Mouse (Mus musculus) left cerebral cortex, postnatal 25 days (tissue): Measurements from ENCODE around the gene Galc. TPM values are rescaled to one million over a fixed set of nuclear protein-coding genes. Genes with fewer than 3 reads are reported as not detected.

Experiments
- DNase-seq, 2 experiments: peaks; one replicate each; pipeline ENCODE4 v3.0.0; 2022; ENCODE audit warnings: low spot score in 2 of 2, mixed read lengths in 1 of 2
- intact Hi-C: fragments of 180-260 bp; cut with DNase I; formaldehyde crosslinking; loops from one replicate; pipeline ENCODE4 v1.15.1; 2025
- total RNA-seq, 2 experiments: library from RNA; stranded (reverse); gene quantifications; 2 replicates each; pipeline ENCODE4 v1.2.3; 2021

The Galc gene
- 10 to 100 TPM; 19.8 to 24.2 TPM for total RNA-seq

DNA sequence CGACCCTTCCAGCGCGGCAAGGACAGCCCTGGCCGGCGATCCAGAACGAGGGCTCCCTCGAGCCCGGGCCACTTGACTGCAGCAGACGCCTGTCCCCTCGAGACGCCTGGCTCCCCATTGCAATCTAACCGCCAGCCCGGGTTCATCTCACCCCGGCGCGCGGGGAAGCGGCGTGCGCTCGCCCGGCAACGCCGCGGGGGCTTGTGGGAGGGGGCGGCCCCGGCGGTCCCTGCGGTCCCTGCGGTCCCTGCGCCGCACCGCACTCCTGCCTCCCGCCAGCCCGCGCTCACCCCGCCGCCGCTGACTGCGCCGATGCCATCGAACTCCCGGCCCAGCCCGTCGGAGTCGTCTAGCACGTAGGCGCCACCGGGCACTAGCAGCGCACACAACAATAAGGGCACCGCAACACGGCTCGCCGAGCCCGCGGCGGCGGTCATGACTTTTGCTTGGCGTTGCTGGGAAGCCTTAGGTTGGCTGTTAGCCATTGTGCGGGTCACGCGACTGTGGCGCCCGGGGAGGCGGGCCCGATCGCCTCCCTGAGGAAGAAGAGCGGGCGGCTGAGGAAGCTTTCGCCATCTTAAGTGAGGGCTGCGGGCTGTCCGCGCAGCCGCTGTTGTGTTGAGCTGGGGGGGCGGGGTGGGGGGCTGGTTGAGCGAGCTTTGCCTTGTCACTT lies at the start of gene Galc:
Galc (minus strand) TSS at position 615 of the 673 bp plus-strand sequence.
- peak; percentile 89 for DNase-seq
- intact Hi-C loops: no loop called here

DNA sequence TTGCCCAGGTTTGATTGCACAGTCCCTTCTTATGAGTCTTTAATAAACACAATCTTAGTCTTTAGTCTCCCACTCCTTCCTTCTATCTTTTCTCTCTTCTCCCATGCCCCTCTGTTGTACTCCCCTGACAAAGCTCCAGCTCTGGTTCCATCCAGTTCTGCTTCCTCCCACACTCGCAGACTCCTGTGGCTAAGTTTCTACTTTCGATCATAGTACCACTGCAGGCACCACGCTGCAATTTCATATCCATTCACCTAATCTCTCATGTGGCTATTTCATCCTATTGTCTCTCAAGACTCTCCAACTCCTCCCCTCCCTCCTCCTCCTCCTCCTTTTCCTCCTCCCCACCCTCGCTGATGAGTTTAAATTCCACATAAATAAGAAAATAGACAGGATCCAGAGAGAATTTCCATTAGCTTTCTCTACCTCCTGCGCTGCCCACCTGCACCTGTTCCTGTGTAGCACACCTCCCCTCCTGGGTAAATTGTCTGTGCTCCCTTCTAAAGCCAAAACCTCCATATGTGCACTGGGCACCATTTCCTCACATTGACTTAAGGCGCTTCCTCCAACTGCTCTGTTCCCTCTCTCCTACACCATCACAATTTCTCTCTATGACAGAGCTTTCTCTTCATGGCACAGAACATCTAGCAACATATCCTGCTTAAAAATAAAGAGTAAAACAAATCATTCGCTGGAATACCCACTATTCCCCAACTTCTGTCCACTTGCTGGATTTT lies 48.1 kb upstream of the Galc start:
- intact Hi-C loops: no loop called here
- DNase-seq: peak in 1 of 2 experiments; percentile 49

DNA sequence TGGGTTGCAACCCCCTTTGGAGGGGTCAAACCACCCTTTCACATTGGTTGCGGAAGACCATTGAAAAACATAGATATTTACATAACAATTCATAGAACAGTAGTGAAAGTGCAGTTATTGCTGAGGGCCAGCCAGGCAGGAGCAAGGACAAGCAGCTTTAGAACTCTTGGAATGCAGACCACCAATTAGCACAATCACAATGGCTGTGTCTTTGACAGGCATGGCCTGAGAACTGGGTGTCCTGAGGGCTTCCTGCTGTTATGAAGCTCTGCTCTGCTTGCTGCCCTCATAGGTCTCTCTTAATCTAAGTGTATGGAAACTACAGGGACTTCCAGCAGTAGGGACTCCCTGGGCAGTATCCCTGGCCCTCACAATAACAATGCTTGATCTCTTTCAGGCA lies 43.8 kb upstream of the Galc start:
- intact Hi-C loops: no loop called here
- DNase-seq: no peak

DNA sequence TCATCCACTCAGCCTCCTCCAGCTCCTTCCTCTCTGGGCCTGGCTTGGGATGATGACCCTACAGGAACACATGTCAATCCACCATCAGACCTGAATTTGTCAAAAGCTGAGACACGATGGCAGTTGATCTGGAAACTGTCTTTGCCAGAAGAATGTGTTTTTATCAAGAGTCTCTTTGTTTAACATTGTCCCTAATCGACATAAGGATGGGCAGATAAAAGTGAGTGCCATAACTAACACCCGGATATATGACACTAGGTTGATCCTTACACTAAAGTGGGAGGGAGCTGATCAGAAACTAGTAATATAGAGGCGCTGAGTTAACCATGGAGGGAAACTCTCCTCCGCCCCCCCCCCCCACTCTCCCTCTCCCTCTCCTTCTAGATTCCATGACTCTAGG lies 42.7 kb upstream of the Galc start:
- intact Hi-C loops: no loop called here
- DNase-seq: no peak

DNA sequence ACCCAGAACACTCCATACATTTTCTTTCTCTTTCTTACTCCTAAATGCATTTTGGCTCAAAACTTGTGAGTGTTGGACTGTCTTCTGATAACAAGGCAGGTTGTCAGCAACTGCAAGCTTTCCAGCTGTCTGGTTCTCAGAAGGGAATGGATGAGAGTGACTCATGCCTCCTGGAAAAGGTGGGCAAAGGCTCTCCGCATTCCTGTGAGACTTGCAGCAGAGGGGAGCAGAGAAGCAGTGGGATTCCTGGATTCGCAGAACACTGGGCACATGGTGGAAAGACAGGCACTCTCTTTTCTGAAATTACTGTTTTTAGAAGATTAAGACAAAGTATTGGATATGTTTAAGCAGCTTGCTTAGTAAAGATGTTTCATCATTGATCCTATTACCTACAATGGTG lies 35.0 kb upstream of the Galc start:
- DNase-seq: peak in 1 of 2 experiments; percentile 57
- intact Hi-C loops: no loop called here

DNA sequence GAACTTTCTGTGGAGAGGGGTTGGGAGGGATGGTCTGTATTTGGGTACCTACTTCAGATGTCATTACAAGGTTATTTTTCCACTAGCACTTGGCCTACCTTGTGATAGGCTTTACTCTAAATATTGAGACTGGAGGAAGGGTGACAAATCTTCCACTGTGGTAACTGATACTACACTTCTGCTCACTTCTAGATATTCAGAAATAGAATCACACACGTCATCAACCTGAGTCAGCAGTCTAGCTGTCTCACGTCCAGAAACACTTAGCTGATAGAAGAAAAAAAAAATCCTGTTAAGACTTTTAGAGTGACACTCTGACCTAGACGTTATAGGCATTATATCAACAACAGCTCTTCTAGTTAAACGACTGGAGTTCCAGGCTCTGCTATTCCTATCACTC lies 33.0 kb upstream of the Galc start:
- intact Hi-C loops: no loop called here
- DNase-seq: no peak

DNA sequence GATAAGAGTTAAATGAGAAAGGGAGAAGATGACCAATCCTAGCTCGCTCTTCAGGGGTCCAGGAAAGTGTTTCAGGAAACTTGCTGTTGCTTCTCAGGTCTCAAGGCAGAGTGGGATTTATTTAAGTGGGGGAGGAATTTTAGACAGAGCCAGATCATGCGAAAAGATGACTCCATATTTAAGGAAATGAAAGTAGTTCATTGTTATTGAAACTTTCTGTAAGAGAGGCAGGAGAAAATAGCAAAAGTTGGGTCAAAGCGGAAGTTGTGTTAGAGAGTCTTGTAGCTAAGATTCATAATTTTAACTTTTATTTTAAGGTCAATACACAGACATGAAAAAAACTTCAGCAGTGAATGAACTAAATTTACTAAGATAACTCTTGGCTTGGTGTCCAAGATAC lies 31.2 kb upstream of the Galc start:
- no peak for DNase-seq
- intact Hi-C loops: no loop called here

DNA sequence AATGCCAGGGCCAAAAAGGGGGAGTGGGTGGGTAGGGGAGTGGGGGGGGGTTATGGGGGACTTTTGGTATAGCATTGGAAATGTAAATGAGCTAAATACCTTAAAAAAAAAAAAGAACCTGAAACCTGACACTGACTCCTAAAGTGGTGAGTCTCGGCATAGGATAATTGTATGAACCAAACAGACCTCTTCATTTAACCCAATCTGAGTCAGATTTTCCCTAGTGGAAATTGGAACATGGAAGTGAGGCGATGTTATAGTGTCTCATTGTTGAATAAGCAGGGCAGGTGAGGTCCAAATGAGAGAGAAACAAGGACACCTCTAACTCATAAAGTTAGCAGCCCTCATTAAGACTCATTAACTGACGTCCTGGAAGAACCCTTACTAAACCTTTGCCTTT lies 25.2 kb upstream of the Galc start:
- intact Hi-C loops: loop anchor here (5.0 to 10.0 kb wide), 4 partner anchors 48 to 460 kb away; partner anchors contain the start of genes Spata7 and Zc3h14

DNA sequence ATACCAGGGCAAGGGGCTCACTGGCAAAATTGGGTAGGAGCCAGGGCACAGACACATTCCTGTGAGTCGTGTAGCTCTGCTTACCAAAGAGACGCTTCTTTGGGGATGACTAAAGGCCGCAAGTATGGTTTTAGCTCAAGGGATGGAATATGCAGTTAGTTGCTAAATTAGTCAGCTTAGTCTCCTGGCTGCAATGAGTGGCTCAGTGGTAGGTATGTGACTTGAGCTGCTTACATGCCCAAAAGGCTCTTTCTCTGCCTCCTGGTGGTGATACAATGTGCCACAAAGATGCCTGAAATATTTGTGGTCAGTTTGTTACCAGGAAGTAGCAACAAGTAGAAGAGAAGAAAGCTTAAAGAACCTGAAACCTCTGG lies 24.2 kb upstream of the Galc start:
- peak in 1 of 2 experiments; percentile 13 for DNase-seq
- intact Hi-C loops: loop anchor here (5.0 to 10.0 kb wide), 4 partner anchors 49 to 461 kb away; partner anchors contain the start of genes Spata7 and Zc3h14

More for the DNA sequence above, 25.2 kb upstream of the Galc start:
- no peak for DNase-seq

DNA sequence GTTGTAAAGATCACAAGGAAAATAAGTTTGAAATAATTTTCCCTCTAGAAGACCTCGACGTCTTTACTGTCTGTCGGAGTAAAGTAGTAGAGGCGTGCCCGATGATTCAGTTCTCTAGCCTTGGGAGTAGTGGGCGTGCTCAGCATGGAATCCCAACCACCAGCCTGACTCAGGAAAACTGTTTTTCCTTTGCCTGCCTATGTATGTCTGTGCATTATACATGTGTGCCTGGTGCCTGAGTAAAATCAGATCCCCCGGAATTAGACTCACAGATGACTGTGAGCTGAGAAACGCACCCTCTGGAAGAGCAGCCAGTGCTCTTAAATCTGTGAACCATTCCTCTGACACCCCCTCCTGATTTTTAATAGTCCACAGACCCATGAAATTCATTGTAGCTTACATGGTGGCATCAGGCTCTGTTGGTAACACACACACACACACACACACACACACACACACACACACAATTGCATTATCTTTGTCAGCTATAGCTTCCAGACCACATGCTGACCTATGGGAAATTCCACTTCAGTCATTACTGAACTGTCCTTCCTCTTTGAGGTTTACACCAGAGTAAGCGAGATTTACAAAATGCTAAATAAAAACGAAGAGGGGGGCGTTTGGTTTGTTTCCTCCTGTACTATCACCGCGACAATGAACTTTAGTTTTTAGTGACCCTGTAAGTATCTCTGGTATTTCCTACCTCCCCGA lies 23.7 kb upstream of the Galc start:
- DNase-seq: peak; percentile 20 to 84
- intact Hi-C loops: loop anchor here (5.0 to 10.0 kb wide), 4 partner anchors 49 to 462 kb away; partner anchors contain the start of genes Spata7 and Zc3h14

DNA sequence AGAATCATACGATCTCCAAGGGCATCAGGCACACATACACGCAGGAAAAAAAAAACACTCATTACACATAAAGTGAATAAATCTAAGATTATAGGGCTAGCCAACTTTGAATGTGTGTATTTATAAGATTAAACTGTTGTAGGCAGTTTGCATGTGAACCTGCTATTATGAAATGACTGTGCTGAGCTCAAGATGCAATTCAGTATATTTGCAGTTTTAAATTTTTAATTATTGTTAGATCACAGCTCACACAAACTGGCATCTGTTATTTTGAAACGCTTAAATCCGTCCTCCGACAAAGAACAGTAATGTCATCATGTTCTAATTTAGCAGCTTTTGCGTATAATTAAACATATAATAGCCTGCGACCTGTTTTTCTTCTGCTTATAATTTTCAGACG lies 21.7 kb upstream of the Galc start:
- intact Hi-C loops: loop anchor here (5.0 to 10.0 kb wide), 4 partner anchors 51 to 464 kb away; partner anchors contain the start of genes Spata7 and Zc3h14
- DNase-seq: no peak

DNA sequence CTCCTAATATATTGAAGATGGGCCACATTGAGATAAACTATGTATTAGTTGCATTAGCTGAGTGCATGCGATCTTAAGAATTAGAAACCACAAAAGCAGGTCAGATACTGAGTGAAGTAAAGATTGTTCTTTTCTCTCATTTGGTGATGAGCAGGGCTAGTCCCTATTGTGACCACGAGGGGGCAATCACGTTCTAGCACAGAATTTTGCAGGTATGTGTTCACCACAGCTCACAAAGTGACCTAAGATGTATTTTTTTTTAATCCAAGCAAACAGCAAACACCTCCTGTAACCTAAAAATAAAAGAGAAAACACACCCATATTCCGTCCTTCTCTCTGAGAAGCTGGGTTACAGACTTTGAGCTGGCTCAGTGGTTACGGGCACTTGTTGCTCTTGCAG lies 21.3 kb upstream of the Galc start:
- DNase-seq: peak; percentile 75 to 81
- intact Hi-C loops: loop anchor here (5.0 to 10.0 kb wide), 4 partner anchors 52 to 464 kb away; partner anchors contain the start of genes Spata7 and Zc3h14

DNA sequence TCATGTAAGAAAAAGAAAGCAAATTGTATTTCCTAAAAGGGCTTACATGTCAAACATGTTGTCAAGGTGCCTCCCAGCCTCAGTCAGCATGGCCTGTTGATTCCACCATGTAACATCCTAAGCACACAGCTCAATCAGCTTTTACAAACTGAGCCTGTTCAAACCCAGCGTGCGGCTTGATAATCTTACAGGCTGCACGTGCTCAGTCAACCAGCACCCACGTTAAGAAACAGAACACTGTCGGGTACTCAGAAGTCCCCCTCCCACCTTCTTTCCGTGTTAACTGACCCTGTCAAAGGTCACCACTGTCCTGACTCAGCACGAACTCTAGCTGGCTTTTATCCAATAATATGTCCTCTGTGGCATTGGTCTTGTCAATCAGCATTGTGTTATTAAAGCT lies 13.2 kb upstream of the Galc start:
- no peak for DNase-seq
- intact Hi-C loops: no loop called here

DNA sequence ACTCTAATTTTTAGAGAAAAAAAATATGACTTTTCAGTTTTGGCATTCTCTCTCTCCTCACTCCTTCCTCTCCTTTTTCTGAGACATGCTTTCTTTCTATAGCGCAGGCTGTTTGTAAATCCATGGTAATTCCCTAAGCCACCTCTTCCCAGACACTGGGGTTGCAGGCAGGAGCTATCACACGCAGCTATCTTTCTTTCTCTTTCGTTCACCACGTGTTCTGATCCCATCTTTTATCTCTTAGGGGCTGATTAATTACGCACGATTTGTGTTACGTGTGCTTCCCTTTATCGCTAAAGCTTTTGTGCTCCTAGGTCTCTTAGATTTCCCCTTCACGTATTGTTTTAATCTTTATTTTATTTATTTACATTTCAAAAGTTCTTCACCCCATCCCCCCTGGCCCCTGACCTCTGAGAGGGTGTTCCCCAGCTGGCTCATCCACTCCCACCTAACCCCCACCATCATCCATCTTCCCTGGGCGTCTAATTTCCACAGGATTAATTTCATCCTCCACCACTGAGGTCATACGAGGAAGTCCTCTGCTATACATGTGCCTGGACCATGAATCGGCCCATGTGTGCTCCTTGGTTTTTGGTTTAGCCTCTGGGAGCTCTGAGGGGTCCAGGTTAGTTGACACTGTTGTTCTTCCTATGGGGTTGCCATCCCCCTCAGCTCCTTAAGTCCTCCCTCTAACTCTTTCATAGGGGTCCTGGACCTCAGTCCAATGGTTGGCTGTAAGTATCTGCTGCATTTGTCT lies 11.7 kb upstream of the Galc start:
- intact Hi-C loops: no loop called here
- DNase-seq: no peak

DNA sequence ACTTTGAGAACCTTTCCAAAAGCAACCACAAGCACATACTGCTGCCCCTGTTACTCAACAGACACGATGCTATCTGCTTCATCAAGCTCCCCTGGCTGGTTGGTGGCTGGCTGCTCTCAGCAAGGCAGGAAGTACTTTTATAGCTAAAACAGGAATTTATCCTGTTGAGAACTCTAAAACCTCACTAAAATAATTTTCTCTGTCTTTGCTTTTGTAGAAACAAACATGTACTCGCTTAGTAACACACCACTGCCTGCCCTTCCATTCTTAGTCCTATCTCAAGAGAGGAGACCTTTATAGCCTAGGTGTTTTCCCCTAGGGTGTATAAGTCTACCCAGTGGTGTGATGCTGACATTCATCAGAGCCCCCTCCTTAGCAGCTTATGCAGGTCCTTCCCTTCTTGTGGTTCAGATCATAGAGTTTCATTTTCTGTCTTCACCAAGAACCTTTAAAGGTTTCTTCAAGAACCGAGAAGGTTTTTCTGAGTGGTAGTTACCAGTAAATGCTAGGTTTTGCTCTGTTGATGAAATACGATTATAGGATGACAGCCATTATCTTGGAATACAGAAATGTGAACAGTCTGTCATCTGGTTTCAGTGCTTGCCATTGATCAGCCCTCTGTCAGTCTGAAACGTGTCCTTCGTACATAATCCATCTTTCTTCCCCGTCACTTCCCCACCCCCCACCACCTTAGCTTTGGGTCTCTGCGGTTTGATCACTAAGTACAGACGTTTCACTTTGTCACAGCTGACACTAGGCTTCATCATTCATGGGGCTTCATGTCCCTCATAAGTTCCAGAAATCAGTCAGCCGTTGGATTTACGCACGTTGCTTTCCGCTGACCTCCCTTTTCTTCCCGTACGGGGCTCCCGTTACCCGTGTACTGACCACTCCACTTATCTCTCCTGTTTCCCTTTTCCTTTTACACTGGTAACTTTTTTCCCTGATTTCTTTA lies 10.8 kb upstream of the Galc start:
- intact Hi-C loops: no loop called here
- DNase-seq: no peak

DNA sequence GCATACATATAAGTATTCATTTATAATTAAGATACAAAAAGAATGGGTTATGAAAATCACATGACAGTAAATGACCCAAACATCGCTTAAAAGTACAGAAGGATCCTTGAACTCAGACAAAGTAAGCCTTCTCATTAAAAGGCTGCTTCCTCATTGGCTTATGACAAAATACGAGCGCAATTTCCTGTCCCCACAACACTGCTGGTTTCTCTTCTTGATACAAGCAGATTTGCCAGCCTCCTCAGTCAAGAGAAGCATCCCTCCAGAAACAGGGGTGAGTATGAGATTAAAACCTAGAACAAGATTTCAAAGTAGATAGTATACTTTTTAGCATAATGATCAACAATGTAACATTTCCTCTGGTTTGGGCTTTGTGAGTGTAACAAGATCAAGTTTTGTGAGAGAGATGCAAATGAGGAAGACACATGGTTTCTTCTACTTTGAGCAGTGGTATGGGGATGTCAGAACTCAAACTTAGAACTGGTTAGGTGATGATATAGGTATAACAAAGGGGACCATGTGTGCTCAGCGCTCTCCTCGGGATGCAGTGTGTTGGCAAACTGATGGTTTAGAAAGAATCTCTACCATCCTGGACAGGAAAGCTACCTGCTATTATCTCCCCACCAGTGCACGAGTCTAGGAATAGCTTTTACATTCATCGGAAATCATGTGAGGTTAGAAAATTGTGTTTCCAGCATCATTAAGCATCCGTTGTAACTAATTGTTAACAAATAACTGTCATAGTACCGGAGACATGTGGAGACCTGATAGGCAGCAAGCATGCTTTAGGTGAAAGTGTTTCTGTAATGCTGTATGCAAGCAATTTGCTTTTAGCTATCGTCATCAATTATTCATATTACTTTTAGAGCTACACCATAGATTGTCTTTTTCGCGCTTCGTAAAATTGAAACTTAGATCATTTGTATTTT lies 9.4 kb upstream of the Galc start, which contains the start of gene Gpr65:
Gpr65 (plus strand) TSS at position 195 of the 929 bp plus-strand sequence.
- intact Hi-C loops: no loop called here

DNA sequence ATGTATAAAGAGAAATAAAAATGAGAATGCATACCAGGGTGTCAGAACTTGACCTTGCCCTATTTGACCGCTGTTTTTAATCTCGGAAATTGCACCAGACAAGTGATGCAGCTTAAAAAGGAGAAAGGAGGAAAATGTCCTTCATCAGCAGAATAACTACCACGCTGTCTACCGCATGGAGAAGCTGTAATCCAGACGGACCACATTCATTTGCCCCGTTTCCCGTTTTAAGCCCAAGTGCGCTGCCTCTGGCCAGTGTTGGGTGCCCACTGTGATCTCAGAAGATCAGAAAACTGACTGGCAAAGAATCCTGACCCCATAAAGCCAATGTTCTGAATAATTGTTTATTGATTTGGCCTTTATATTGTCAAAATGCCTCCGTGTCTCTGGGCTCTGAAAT lies 6.4 kb upstream of the Galc start:
- intact Hi-C loops: no loop called here
- DNase-seq: no peak

More for the DNA sequence above, 9.4 kb upstream of the Galc start, which contains the start of gene Gpr65:
- no peak for DNase-seq
